Mouse (Mus musculus) forebrain, embryonic 11.5 days (tissue): Measurements from ENCODE around the gene Smpd3. TPM values are rescaled to one million over a fixed set of nuclear protein-coding genes. Genes with fewer than 3 reads are reported as not detected.

Experiments
- ATAC-seq: fragments of 200-750 bp; cut with Nextera tagmentation; replicated peaks from 2 replicates; pipeline ENCODE4 v1.8.0; 2017; ENCODE audit warnings: moderate TSS enrichment; ENCODE audit not compliant: low FRiP score
- DNase-seq: peaks from one replicate; pipeline ENCODE4 v3.0.0-alpha.2; 2017; ENCODE audit warnings: low spot score
- H3K27ac ChIP-seq: fragments of 300-500 bp; sonication (generic); 2 replicates; pipeline ENCODE4 v1.5.1; 2014; ENCODE audit warnings: low read depth, low read length
- H3K27me3 ChIP-seq: fragments of 300-500 bp; sonication (generic); 2 replicates; pipeline ENCODE4 v1.6.1; 2014; ENCODE audit warnings: mild to moderate bottlenecking, low read length, mixed read lengths; ENCODE audit not compliant: control insufficient read depth, insufficient read depth
- H3K36me3 ChIP-seq: fragments of 300-500 bp; sonication (generic); 2 replicates; pipeline ENCODE4 v1.6.1; 2014; ENCODE audit warnings: mild to moderate bottlenecking, low read length, moderate library complexity, mixed read lengths; ENCODE audit not compliant: control insufficient read depth, insufficient read depth
- H3K4me1 ChIP-seq: fragments of 300-500 bp; sonication (generic); replicated peaks from 2 replicates; pipeline ENCODE4 v1.6.1; 2014; ENCODE audit warnings: low read length, mixed read lengths; ENCODE audit not compliant: control insufficient read depth, insufficient read depth
- H3K4me2 ChIP-seq: fragments of 300-500 bp; sonication (generic); 2 replicates; pipeline ENCODE4 v1.6.1; 2014; ENCODE audit warnings: low read depth, mild to moderate bottlenecking, low read length, moderate library complexity, mixed read lengths; ENCODE audit not compliant: severe bottlenecking
- H3K4me3 ChIP-seq: fragments of 300-500 bp; sonication (generic); 2 replicates; pipeline ENCODE4 v1.5.1; 2014; ENCODE audit warnings: low read depth, low read length
- H3K9ac ChIP-seq: fragments of 300-500 bp; sonication (generic); 2 replicates; pipeline ENCODE4 v1.6.1; 2014; ENCODE audit warnings: low read length
- H3K9me3 ChIP-seq: fragments of 300-500 bp; sonication (generic); 2 replicates; pipeline ENCODE4 v1.6.1; 2016; ENCODE audit warnings: low read length, mixed read lengths; ENCODE audit not compliant: control insufficient read depth
- WGBS: fragments of 180-500 bp; shearing (Covaris S2); extraction: QIAGEN DNeasy Blood & Tissue Kit; methylation state at CpG from one replicate; pipeline ENCODE4 v1.1.7; 2014; 5-methylcytosine and 5-hydroxymethylcytosine counted together
- polyA plus RNA-seq: library from polyadenylated mRNA; unstranded; fragments of >200 nt; fragmentation: Nextera tagmentation; extraction: Ambion mirVana; gene quantifications from 2 replicates; pipeline ENCODE4 v1.2.1, GENCODE M21; 2014

Smpd3 gene
- polyA plus RNA-seq, 1 experiment from 2014 or later = 11.8 TPM

- peaks cover 3% of the 10 kb centered on the region; the same call in 1 of the 2 replicates for H3K9me3 ChIP-seq
- DNase-seq (no peak), ATAC-seq (no peak)
- WGBS = 85% methylated on average over 8 of the region's 8 CpGs
- H3K27ac ChIP-seq = no peak overlapping the region
- no peaks in the 10 kb centered on the region for H3K4me1 ChIP-seq
- H3K4me2 ChIP-seq = no peak overlapping the region
- no peaks in the 10 kb centered on the region for H3K36me3 ChIP-seq
- H3K4me3 ChIP-seq = no peak overlapping the region
- H3K27me3 ChIP-seq = no peaks in the 10 kb centered on the region
- H3K9ac ChIP-seq = no peak overlapping the region
Measured at GRCm38 (mm10) chr8:106364278-106364677, 26.5 kb upstream of the Smpd3 start.

- no peaks in the 10 kb centered on the region for H3K9me3 ChIP-seq
- ATAC-seq (no peak), DNase-seq (no peak)
- H3K27ac ChIP-seq = no peak overlapping the region
- no peaks in the 10 kb centered on the region for H3K4me1 ChIP-seq
- H3K4me3 ChIP-seq = no peak overlapping the region
- no peaks in the 10 kb centered on the region for H3K27me3 ChIP-seq
- 87% methylated on average over 8 of the region's 8 CpGs for WGBS
- no peak overlapping the region for H3K9ac ChIP-seq
- H3K4me2 ChIP-seq = no peak overlapping the region
- H3K36me3 ChIP-seq = no peaks in the 10 kb centered on the region
Measured at GRCm38 (mm10) chr8:106363321-106363720, 25.5 kb upstream of the Smpd3 start.

DNA sequence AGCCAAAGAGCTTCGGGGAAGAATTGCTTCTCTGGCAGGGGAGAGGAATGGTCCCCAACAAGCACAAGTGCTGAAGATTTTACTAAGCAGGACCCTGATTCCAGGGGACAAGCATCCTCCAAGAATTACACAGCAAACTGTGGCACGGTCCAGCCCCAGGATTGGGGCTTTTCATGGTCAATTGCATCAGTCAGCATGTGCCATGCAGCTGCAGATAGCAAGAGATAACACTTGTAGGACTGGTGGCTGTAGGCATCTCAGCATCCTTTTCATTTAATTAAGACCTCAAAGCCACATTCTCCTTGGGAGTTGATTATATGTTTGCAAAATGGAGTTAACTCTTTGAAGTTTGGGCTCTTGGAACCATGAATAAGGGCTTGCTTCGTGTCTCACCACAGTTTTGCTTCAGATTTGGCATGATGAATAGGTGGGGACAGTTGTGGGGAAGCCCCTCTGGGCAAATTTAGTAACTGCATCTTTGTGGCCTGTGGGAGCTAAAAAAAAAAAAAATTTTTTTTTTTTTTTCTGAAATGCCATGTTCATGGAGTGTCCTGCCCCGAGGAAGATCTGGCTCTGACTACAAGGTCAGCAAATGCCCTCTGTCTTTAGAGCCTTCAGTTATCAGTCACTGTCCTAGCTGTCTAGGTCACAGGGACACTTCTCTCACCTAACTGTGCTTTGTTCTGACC lies 22.0 kb upstream of the Smpd3 start:
- no peak for ATAC-seq
- H3K4me2 ChIP-seq = no peak overlapping the region
- no peak overlapping the region for H3K9ac ChIP-seq
- 72% methylated on average over 4 of the region's 4 CpGs for WGBS
- no peak for DNase-seq
- H3K36me3 ChIP-seq = no peaks in the 10 kb centered on the region
- no peak overlapping the region for H3K4me3 ChIP-seq
- no peaks in the 10 kb centered on the region for H3K27me3 ChIP-seq
- H3K4me1 ChIP-seq = no peaks in the 10 kb centered on the region
- H3K27ac ChIP-seq = no peak overlapping the region
- no peaks in the 10 kb centered on the region for H3K9me3 ChIP-seq

GRCm38 (mm10) chr8:106351135-106351534 lies 13.3 kb upstream of the Smpd3 start:
- Histone ChIP-seq H3K4me1 (no peaks in the 10 kb centered on the region), H3K4me3 (no peak overlapping the region), H3K27ac (no peak overlapping the region), H3K9me3 (no peaks in the 10 kb centered on the region), H3K36me3 (no peaks in the 10 kb centered on the region), H3K4me2 (no peak overlapping the region), H3K9ac (no peak overlapping the region), H3K27me3 (no peaks in the 10 kb centered on the region)
- ATAC-seq (no peak), DNase-seq (no peak)
- WGBS = 61% methylated on average over 2 of the region's 2 CpGs

GRCm38 (mm10) chr8:106349398-106349797 lies 11.6 kb upstream of the Smpd3 start:
- no peak overlapping the region for H3K4me2 ChIP-seq
- WGBS = 73% methylated on average over 11 of the region's 11 CpGs

DNA sequence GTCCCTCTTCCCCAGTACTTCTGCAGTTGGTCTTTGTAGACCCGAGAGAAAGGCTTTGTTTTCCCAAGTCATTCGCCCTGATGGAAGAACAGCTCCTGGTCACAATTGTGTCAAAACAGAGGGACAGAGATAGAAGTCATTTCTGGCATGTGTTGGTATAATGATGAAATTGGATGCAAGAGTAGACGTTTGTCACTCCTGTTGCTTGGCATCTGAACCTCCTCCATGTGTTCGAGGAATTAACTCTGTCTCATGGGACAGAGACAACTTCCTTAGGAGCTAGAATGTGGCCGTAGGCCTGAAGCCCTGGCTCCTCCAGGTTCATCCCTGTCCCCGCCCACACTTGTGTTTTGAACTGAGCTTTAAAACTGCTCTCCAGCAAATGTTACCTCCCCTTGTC lies 8.3 kb upstream of the Smpd3 start:
- ATAC-seq = no peak
- 75% methylated on average over 6 of the region's 6 CpGs for WGBS

More at GRCm38 (mm10) chr8:106349398-106349797, 11.6 kb upstream of the Smpd3 start:
- H3K27me3 ChIP-seq = no peaks in the 10 kb centered on the region
- H3K36me3 ChIP-seq = no peaks in the 10 kb centered on the region
- H3K9ac ChIP-seq = no peak overlapping the region
- H3K9me3 ChIP-seq = no peaks in the 10 kb centered on the region
- no peaks in the 10 kb centered on the region for H3K4me1 ChIP-seq
- no peak overlapping the region for H3K27ac ChIP-seq
- ATAC-seq (no peak), DNase-seq (no peak)
- H3K4me3 ChIP-seq = no peak overlapping the region

DNA sequence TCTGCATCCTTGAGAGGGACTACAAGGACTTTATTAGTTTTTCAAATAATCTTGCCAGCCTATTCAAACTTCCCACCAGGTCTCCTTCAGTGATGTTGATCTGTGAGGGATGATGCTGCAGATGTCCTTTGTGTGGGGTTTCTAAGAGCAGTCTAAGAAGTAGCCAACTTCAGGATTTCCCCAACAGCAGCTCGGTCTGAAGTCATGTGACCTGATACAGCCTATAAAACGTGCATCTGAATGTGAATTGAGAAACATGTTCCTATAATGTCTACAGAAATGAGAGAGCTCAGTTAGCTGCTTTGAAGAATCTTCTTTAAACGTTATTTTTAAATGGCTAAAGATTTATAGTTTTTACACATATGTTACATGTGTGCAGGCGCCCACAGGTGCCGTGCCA lies 5.7 kb upstream of the Smpd3 start:
- DNase-seq = no peak
- no peak for ATAC-seq
- 82% methylated on average over 5 of the region's 5 CpGs for WGBS

More for the DNA sequence above, 8.3 kb upstream of the Smpd3 start:
- Histone ChIP-seq H3K4me1 (no peaks in the 10 kb centered on the region), H3K36me3 (no peaks in the 10 kb centered on the region), H3K27ac (no peak overlapping the region), H3K9ac (no peak overlapping the region), H3K4me3 (no peak overlapping the region), H3K27me3 (no peaks in the 10 kb centered on the region), H3K9me3 (no peaks in the 10 kb centered on the region), H3K4me2 (no peak overlapping the region)
- no peak for DNase-seq

GRCm38 (mm10) chr8:106342828-106343227 lies 5.0 kb upstream of the Smpd3 start:
- no peak overlapping the region for H3K4me2 ChIP-seq
- DNase-seq (no peak), ATAC-seq (no peak)
- peaks cover 2% of the 10 kb centered on the region; the same call in 1 of the 2 replicates for H3K4me1 ChIP-seq
- H3K4me3 ChIP-seq = no peak overlapping the region
- H3K36me3 ChIP-seq = no peaks in the 10 kb centered on the region
- H3K9ac ChIP-seq = no peak overlapping the region
- 85% methylated on average over 7 of the region's 7 CpGs for WGBS
- no peaks in the 10 kb centered on the region for H3K9me3 ChIP-seq
- no peaks in the 10 kb centered on the region for H3K27me3 ChIP-seq
- H3K27ac ChIP-seq = no peak overlapping the region

More for the DNA sequence above, 5.7 kb upstream of the Smpd3 start:
- no peak overlapping the region for H3K4me2 ChIP-seq
- H3K27me3 ChIP-seq = no peaks in the 10 kb centered on the region
- no peaks in the 10 kb centered on the region for H3K36me3 ChIP-seq
- peaks cover 2% of the 10 kb centered on the region; the same call in 1 of the 2 replicates for H3K4me1 ChIP-seq
- no peak overlapping the region for H3K27ac ChIP-seq
- no peak overlapping the region for H3K4me3 ChIP-seq
- no peaks in the 10 kb centered on the region for H3K9me3 ChIP-seq
- H3K9ac ChIP-seq = no peak overlapping the region

DNA sequence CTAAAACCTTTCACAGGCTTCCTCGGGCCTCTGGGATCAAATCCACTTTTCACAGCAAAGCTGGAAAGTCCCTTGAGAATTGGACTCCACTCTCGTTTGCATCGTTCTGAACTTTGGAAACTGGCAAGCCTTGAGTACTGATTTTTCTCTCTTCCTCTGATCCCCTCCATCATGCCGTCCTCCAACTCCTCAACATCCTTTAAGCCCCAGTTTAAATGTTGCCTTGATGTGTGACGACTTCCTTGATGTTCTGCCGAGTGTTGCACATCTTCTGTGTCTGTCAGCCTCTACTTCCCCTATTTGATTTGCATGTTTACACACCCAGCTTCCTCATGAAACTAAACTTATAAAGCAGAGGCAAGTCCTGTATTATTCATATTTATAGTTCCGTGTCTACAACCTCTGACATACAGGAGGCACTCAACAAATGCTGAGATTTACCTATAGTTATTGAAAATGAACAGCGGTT lies 987 bp upstream of the Smpd3 start:
- WGBS = 45% methylated on average over 8 of the region's 8 CpGs
- Histone ChIP-seq H3K4me1 (peaks cover 2% of the 10 kb centered on the region; the same call in 1 of the 2 replicates), H3K36me3 (no peaks in the 10 kb centered on the region), H3K9ac (peak overlapping the region; percentile 56), H3K4me2 (peak overlapping the region; percentile 91), H3K27ac (no peak overlapping the region), H3K4me3 (peak overlapping the region; percentile 49), H3K9me3 (no peaks in the 10 kb centered on the region), H3K27me3 (peaks cover 10% of the 10 kb centered on the region)
- ATAC-seq (no peak), DNase-seq (no peak)
